Mouse (Mus musculus) forebrain, embryonic 15.5 days (tissue): ENCODE measurements around the gene Hyal6. TPM values are rescaled to one million over a fixed set of nuclear protein-coding genes. Genes with fewer than 3 reads are reported as not detected.

Experiments
- ATAC-seq: fragments of 200-750 bp; cut with Nextera tagmentation; replicated peaks from 2 replicates; pipeline ENCODE4 v1.8.0; 2017; ENCODE audit warnings: mild to moderate bottlenecking, moderate TSS enrichment, moderate library complexity
- H3K27ac ChIP-seq: fragments of 300-500 bp; sonication (generic); replicated peaks from 2 replicates; pipeline ENCODE4 v1.5.1; 2015; ENCODE audit warnings: mild to moderate bottlenecking, inconsistent platforms
- H3K27me3 ChIP-seq: fragments of 300-500 bp; sonication (generic); 2 replicates; pipeline ENCODE4 v1.6.1; 2015; ENCODE audit warnings: inconsistent platforms
- H3K36me3 ChIP-seq: fragments of 300-500 bp; sonication (generic); 2 replicates; pipeline ENCODE4 v1.6.1; 2015; ENCODE audit warnings: mild to moderate bottlenecking, inconsistent platforms
- H3K4me1 ChIP-seq: fragments of 300-500 bp; sonication (generic); 2 replicates; pipeline ENCODE4 v1.6.1; 2015; ENCODE audit warnings: inconsistent platforms
- H3K4me2 ChIP-seq: fragments of 300-500 bp; sonication (generic); replicated peaks from 2 replicates; pipeline ENCODE4 v1.6.1; 2015; ENCODE audit warnings: mild to moderate bottlenecking, inconsistent platforms
- H3K4me3 ChIP-seq: fragments of 300-500 bp; sonication (generic); 2 replicates; pipeline ENCODE4 v1.5.1; 2015; ENCODE audit warnings: mild to moderate bottlenecking, inconsistent platforms
- H3K9ac ChIP-seq: fragments of 300-500 bp; sonication (generic); replicated peaks from 2 replicates; pipeline ENCODE4 v1.6.1; 2015; ENCODE audit warnings: mild to moderate bottlenecking, inconsistent platforms
- H3K9me3 ChIP-seq: fragments of 300-500 bp; sonication (generic); 2 replicates; pipeline ENCODE4 v1.6.1; 2016; ENCODE audit warnings: inconsistent platforms
- WGBS: fragments of 180-500 bp; shearing (Covaris S2); methylation state at CpG from one replicate; pipeline ENCODE4 v1.1.7; 2015; ENCODE audit warnings: mixed read lengths; 5-methylcytosine and 5-hydroxymethylcytosine counted together
- polyA plus RNA-seq: library from polyadenylated mRNA; unstranded; fragments of >200 nt; fragmentation: Nextera tagmentation; extraction: Ambion mirVana; gene quantifications from 2 replicates; pipeline ENCODE4 v1.2.1, GENCODE M21; 2015

Gene Hyal6
- polyA plus RNA-seq, 1 experiment from 2014 or later: not detected

- Histone ChIP-seq H3K9ac (no peak overlapping the region), H3K4me1 (no peaks in the 10 kb centered on the region), H3K4me2 (no peak overlapping the region), H3K4me3 (no peak overlapping the region), H3K9me3 (no peaks in the 10 kb centered on the region), H3K36me3 (no peaks in the 10 kb centered on the region), H3K27me3 (no peaks in the 10 kb centered on the region), H3K27ac (no peak overlapping the region)
- ATAC-seq: no peak
- WGBS: 91% methylated on average over 2 of the region's 2 CpGs
Observed at GRCm38 (mm10) chr6:24766261-24766660, 33.2 kb downstream of the Hyal6 start.

GRCm38 (mm10) chr6:24779182-24779581, 46.1 kb downstream of the Hyal6 start:
- Histone ChIP-seq H3K4me2 (no peak overlapping the region), H3K9me3 (no peaks in the 10 kb centered on the region), H3K4me1 (no peaks in the 10 kb centered on the region), H3K27me3 (no peaks in the 10 kb centered on the region), H3K4me3 (no peak overlapping the region), H3K27ac (no peak overlapping the region), H3K9ac (no peak overlapping the region), H3K36me3 (no peaks in the 10 kb centered on the region)
- ATAC-seq: no peak
- WGBS: 62% methylated on average over 2 of the region's 2 CpGs

- Histone ChIP-seq H3K4me3 (no peak within 1 kb of the TSS), H3K27me3 (no peaks in the 10 kb centered on the region), H3K4me1 (no peaks in the 10 kb centered on the region), H3K27ac (no peak within 1 kb of the TSS), H3K9me3 (no peaks in the 10 kb centered on the region), H3K36me3 (no peaks in the 10 kb centered on the region), H3K4me2 (no peak within 1 kb of the TSS), H3K9ac (no peak within 1 kb of the TSS)
- ATAC-seq: no peak
Observed at GRCm38 (mm10) chr6:24790888-24791287, 57.8 kb downstream of the Hyal6 start, which contains the start of gene Spam1. TSS of gene Spam1 (plus strand) at chr6:24791188.

Other genes starting within 250 kb of the Hyal6 start
- 1.2 and 2.1 TPM in 2 replicates for gene Iqub, start 218.2 kb upstream of the Hyal6 start, polyA plus RNA-seq
- gene Ndufa5, start 205.2 kb upstream of the Hyal6 start, polyA plus RNA-seq: 313 and 328 TPM in 2 replicates
- not detected in 2 replicates for gene Asb15, start 205.1 kb upstream of the Hyal6 start, polyA plus RNA-seq
- not detected in 2 replicates for gene Lmod2, start 135.5 kb upstream of the Hyal6 start, polyA plus RNA-seq
- 71.0 and 74.1 TPM in 2 replicates for gene Wasl, start 68.2 kb upstream of the Hyal6 start, polyA plus RNA-seq
- not detected in 2 replicates for gene Hyal4, start 15.1 kb downstream of the Hyal6 start, polyA plus RNA-seq
- gene Spam1, start 57.9 kb downstream of the Hyal6 start, polyA plus RNA-seq: not detected in 2 replicates
- not detected in 2 replicates for gene Hyal5, start 124.8 kb downstream of the Hyal6 start, polyA plus RNA-seq
- 1.9 and 2.0 TPM in 2 replicates for gene Tmem229a, start 223.1 kb downstream of the Hyal6 start, polyA plus RNA-seq